Mouse (Mus musculus) layer of hippocampus, adult 8-10 months (tissue): ENCODE data around the gene Olfr777. TPM values are rescaled to one million over a fixed set of nuclear protein-coding genes. Genes with fewer than 3 reads are reported as not detected.
"Not testable (repeated sequence)": the region's sequence is repeated elsewhere in the genome, so short reads cannot be mapped to it uniquely, and the experiment has no call there.

ENCODE experiments used
- DNase-seq, 2 experiments: peaks; one replicate each; pipeline ENCODE4 v3.0.0; 2022; ENCODE audit warnings: low spot score in 2 of 2
- total RNA-seq, 4 experiments: library from RNA; stranded (reverse); gene quantifications; 2 replicates each; pipeline ENCODE4 v1.2.4; 2022

Gene Olfr777
- total RNA-seq, result not detected

GRCm38 (mm10) chr10:129271081-129271535 is at the start of gene Olfr777:
TSS of gene Olfr777 (minus strand) at chr10:129271485.
- no peak for DNase-seq

DNA sequence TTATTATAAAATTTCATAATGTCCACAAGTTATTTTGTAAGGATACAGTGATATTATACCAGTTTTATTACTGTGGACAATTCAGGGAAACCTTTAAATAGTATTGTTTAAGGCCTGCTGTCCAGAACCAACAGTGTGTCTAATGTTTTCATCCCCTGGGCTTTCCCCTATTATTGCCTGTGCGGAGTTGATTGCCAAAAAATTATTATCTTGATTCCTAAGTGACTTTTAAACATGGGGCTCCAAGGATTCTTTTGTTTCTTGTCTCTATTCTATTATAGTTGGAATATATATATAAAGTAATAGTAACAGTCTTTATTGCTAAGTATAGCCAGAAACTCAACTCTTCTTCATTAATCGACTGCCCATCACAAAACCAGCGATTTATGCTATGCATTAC is 46.5 kb upstream of the Olfr777 start, which contains the start of gene Olfr780:
Gene Olfr780 (plus strand): TSS at position 301 of the 400 bp plus-strand sequence.
- DNase-seq, result no peak

DNA sequence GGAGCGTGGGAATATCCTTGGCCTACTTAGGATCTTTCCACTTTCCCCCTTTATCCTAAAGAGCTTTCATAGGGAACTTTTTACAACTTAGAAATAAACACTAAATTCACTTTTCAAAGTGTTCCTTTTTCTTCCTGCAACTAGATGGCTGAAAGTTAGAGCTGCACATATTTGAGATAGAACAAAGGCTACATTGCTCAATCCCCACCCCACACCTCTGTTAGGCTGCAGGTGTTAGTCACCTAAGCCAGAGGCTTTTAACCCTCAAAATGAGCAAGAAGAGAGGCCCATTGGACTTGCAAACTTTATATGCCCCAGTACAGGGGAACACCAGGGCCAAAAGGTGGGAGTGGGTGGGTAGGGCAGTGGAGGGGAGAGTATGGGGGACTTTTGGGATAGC is 42.2 kb upstream of the Olfr777 start:
- not testable (repeated sequence) for DNase-seq

GRCm38 (mm10) chr10:129312973-129313372 is 41.7 kb upstream of the Olfr777 start:
- not testable (repeated sequence) for DNase-seq

DNA sequence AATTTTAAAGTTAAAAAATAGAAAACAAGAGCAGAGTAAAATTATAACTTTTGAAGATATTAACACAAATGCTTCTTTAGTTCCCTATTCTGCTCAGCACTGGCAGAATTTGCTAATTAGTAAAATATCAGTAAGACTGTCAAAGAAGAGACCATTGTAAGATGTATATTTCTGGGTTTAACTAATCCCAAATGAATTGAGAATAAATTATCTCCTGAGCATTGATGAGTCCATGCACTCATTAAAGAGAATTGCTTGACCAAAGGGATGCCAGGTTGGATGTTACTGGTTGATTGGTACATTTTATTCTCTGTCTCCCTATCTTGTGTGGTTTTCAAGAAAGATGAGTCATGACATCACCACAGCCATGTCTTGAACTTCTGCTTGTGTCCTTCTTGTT is 12.5 kb downstream of the Olfr777 start, which contains the start of gene Olfr776:
Gene Olfr776 (plus strand): TSS at position 301 of the 400 bp plus-strand sequence.
- no peak for DNase-seq

DNA sequence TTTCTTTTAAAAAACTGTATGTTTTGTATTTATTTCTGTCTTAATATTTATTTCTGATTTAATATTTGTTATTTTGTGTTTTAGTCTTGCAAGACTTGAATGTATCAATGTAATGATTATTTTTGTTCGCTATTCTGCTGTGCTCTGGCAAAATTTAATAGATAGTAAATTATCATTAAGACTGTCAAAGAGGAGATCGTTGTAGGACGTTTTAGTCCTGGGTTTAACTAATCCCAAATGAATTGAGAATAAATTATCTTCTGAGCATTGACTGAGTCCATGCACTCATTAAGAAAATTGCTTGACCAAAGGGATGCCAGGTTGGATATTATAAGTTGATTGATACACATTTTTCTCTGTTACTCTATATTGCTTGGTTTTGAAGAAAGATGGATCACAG is 23.2 kb downstream of the Olfr777 start, which contains the start of gene Olfr775:
Gene Olfr775 (plus strand): TSS at position 301 of the 400 bp plus-strand sequence.
- DNase-seq, result no peak

DNA sequence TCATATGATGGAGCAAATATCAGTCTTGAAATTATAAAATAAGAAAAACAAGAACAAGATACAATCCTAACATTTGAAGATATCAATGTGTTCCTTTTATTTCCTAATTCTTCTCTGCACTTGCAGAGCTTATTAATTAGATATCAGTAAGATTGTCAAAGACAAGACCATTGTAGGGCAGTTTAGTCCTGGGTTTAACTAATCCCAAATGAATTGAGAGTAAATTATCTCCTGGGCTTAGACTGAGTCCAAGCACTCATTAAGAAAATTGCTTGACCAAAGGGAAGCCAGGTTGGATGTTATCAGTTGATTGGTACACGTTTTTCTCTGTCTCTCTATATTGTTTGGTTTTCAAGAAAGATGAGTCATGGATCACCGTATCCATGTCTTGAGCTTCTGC is 35.4 kb downstream of the Olfr777 start, which contains the start of gene Olfr774:
Gene Olfr774 (plus strand): TSS at position 301 of the 400 bp plus-strand sequence.
- no peak for DNase-seq

DNA sequence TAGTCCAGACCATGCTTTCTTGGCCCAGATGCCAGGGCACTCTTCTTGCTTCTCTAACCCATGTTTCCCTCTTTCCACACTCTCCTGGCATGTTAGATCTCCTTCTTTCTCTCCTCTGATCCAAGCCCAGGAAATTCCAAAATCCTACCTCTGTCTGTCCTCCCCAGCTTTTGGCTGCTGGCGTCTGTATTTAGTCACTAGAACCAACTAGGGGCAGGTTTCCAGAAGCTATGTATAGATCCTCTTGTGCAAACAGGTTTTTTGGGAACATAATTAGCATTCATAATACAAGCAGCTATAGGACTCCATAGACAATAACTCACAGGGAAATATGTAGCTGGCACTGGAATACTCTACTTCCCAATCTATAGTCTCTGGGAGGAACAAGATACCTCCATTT is 40.5 kb downstream of the Olfr777 start:
- DNase-seq, result no peak

Other genes with a start within 250 kb of the Olfr777 start
- gene Olfr764-ps1, start 231.6 kb downstream of the Olfr777 start, total RNA-seq, result not detected
- not detected for gene Olfr765, start 221.5 kb downstream of the Olfr777 start, total RNA-seq
- not detected for gene Olfr766-ps1, start 202.5 kb downstream of the Olfr777 start, total RNA-seq
- gene Olfr767, start 188.6 kb downstream of the Olfr777 start, total RNA-seq, result under 1 TPM in 1 of 4 experiments, not detected in 3; 0.11 TPM
- not detected for gene Olfr768, start 172.1 kb downstream of the Olfr777 start, total RNA-seq
- gene Olfr769, start 153.6 kb downstream of the Olfr777 start, total RNA-seq, result not detected
- not detected for gene Olfr770, start 132.5 kb downstream of the Olfr777 start, total RNA-seq
- not detected for gene Olfr771, start 106.7 kb downstream of the Olfr777 start, total RNA-seq
- not detected for gene Olfr772, start 93.6 kb downstream of the Olfr777 start, total RNA-seq
- gene Olfr773, start 84.1 kb downstream of the Olfr777 start, total RNA-seq, result not detected
- not detected for gene Olfr774, start 35.3 kb downstream of the Olfr777 start, total RNA-seq
- under 1 TPM in 1 of 4 experiments, not detected in 3; 0.12 TPM for gene Olfr775, start 23.1 kb downstream of the Olfr777 start, total RNA-seq
- gene Olfr776, start 12.4 kb downstream of the Olfr777 start, total RNA-seq, result not detected
- gene Olfr780, start 46.6 kb upstream of the Olfr777 start, total RNA-seq, result not detected
- not detected for gene Olfr781, start 57.4 kb upstream of the Olfr777 start, total RNA-seq
- gene Olfr782, start 77.4 kb upstream of the Olfr777 start, total RNA-seq, result not detected
- under 1 TPM in 3 of 4 experiments, not detected in 1; 0.14 to 0.23 (median 0.22) TPM for gene Olfr784, start 112.6 kb upstream of the Olfr777 start, total RNA-seq
- not detected for gene Olfr785, start 133.9 kb upstream of the Olfr777 start, total RNA-seq
- gene Olfr786, start 155.8 kb upstream of the Olfr777 start, total RNA-seq, result not detected
- gene Olfr787, start 190.4 kb upstream of the Olfr777 start, total RNA-seq, result not detected
- gene Olfr788, start 199.5 kb upstream of the Olfr777 start, total RNA-seq, result not detected
- gene Olfr789, start 213.3 kb upstream of the Olfr777 start, total RNA-seq, result not detected
- gene Olfr790, start 227.0 kb upstream of the Olfr777 start, total RNA-seq, result not detected